Mouse (Mus musculus) olfactory bulb, adult 2 months (tissue): ENCODE results near the gene Fgf23. TPM values are rescaled to one million over a fixed set of nuclear protein-coding genes. Genes with fewer than 3 reads are reported as not detected.

Experiments used
- H3K27ac ChIP-seq: fragments of 200-500 bp; 2 replicates; pipeline ENCODE4 v1.5.1; 2012; ENCODE audit warnings: low read depth, low read length; ENCODE audit not compliant: insufficient read depth
- H3K4me1 ChIP-seq: fragments of 200-500 bp; 2 replicates; pipeline ENCODE4 v1.6.1; 2012; ENCODE audit warnings: low read length; ENCODE audit not compliant: control insufficient read depth, insufficient read depth
- H3K4me3 ChIP-seq: fragments of 200-500 bp; 2 replicates; pipeline ENCODE4 v1.5.1; 2012; ENCODE audit warnings: mild to moderate bottlenecking, low read depth, low read length, moderate library complexity; ENCODE audit not compliant: insufficient read depth
- CTCF ChIP-seq: fragments of 200-500 bp; IDR thresholded peaks from 2 replicates; pipeline ENCODE4 v1.5.1; 2012; ENCODE audit warnings: low read depth, mild to moderate bottlenecking, low read length, moderate library complexity; ENCODE audit not compliant: insufficient read depth
- POLR2A ChIP-seq: fragments of 200-500 bp; IDR thresholded peaks from 2 replicates; pipeline ENCODE4 v1.6.1; 2012; ENCODE audit warnings: mild to moderate bottlenecking, low read depth, low read length, moderate library complexity; ENCODE audit not compliant: insufficient read depth
- WGBS: fragments of 180-500 bp; shearing (Covaris S2); methylation state at CpG from one replicate; pipeline ENCODE4 v1.1.7; 2018; 5-methylcytosine and 5-hydroxymethylcytosine counted together
- polyA plus RNA-seq: library from polyadenylated mRNA; stranded (reverse); fragments of >200 nt; gene quantifications from 2 replicates; pipeline ENCODE4 v1.2.4, GENCODE M21; 2012; ENCODE audit warnings: low replicate concordance; ENCODE audit not compliant: missing spikeins, insufficient read depth, insufficient read length

Gene Fgf23
- not detected in 2 replicates for polyA plus RNA-seq

DNA sequence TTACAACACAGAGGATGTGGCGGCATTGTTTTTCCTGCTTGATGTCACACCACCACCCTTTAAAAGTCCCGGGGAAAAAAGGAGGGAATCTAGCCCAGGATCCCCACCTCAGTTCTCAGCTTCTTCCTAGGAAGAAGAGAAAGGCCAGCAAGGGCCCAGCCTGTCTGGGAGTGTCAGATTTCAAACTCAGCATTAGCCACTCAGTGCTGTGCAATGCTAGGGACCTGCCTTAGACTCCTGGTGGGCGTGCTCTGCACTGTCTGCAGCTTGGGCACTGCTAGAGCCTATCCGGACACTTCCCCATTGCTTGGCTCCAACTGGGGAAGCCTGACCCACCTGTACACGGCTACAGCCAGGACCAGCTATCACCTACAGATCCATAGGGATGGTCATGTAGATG, at the start of gene Fgf23:
Gene Fgf23 (plus strand): TSS at position 86 of the 400 bp plus-strand sequence.
- WGBS: 23% methylated on average over 5 of the region's 5 CpGs
- no peak within 1 kb of the TSS for H3K27ac ChIP-seq
- H3K4me3 ChIP-seq: no peak within 1 kb of the TSS
- H3K4me1 ChIP-seq: no peaks in the 10 kb centered on the region
- TF ChIP-seq POLR2A (no peak), CTCF (no peak)

DNA sequence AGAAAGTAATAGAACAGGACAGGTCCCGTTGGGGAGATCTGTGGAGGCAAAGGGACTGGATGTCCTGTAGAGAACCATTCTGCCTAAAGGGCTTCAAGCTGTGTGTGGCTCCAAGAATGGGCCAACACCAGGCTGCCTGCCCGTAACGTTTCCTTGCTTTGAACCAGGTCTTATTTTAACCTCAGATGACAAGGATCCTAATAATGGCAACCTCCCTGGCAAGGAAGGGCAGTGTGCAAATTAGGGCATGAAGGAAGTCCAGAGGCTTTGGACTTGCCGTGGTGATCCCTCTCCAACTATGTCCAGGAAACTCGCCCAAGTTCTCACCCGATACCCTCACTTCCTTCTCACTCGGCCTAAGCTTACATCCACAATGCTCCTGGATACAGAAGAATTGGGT, 47.9 kb upstream of the Fgf23 start:
- TF ChIP-seq POLR2A (no peak), CTCF (no peak)
- Histone ChIP-seq H3K4me3 (no peak overlapping the region), H3K4me1 (no peaks in the 10 kb centered on the region), H3K27ac (no peak overlapping the region)
- WGBS: 67% methylated on average over 7 of the region's 7 CpGs

DNA sequence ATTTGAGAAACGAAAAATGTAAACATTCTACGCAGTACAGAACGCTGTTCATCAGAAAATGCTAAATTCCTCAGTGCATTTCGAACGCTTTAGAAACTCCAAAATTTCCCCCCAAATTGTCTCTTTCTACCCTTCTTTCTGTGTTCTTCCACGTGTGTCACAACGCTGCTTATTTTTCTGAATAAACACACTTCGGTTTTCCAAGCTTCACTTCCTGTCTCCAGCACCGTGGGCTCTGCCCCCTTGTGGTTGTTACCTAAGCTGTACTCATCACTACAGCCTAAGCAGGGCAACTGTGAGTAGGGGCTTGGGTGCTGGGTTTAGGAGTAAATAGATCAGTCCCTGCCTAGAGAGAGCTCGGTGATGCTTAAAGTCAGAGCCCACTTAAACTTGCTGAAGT, 37.9 kb upstream of the Fgf23 start:
- whole genome bisulfite sequencing: 36% methylated on average over 10 of the region's 10 CpGs
- H3K4me3 ChIP-seq: no peak overlapping the region
- TF ChIP-seq CTCF (no peak), POLR2A (no peak)

DNA sequence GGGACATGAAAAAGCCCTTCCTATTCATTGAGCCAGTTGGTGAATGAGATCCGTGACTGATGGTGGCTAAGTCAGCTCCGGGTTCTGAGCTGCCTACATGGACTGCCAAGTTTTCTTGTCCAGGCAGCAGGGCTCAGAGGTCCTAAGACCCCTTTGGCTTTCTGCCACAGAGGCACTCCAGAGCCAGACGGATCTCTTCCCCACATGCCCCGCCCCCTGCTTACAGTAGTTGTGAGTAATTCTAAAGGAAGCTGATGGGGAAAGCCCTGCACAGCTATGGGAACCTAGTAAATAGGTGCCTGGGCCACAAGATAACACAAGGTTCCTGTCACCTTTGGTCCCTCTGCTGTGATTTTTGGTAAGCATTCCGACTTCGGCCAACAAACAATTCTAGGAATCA, 27.8 kb upstream of the Fgf23 start:
- TF ChIP-seq CTCF: no peak
- no peak for TF ChIP-seq POLR2A
- 32% methylated on average over 6 of the region's 6 CpGs for WGBS
- no peak overlapping the region for H3K4me3 ChIP-seq
- H3K4me1 ChIP-seq: no peaks in the 10 kb centered on the region
- no peak overlapping the region for H3K27ac ChIP-seq

More for the DNA sequence above, 37.9 kb upstream of the Fgf23 start:
- no peaks in the 10 kb centered on the region for H3K4me1 ChIP-seq
- H3K27ac ChIP-seq: no peak overlapping the region

DNA sequence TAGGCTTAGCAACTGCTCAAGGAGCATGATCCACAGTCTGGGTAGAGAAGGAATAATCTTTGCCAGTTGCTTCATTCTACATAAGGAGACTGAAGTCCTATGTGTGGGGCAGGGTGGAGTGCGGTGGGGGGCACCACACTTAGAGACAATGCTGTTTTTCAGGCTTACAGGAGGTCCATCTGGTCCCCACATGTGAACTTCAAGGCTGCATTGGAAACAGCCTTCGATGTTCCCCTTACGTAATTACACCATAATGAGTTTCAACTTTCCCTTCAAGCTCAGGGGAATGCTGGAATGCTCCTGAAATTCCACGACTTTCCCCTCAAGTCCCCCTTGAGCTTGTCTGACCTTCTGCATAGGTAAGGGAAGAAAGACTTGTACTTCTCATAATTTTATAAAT, 21.9 kb upstream of the Fgf23 start:
- TF ChIP-seq CTCF (no peak), POLR2A (no peak)
- no peak overlapping the region for H3K27ac ChIP-seq
- H3K4me3 ChIP-seq: no peak overlapping the region
- H3K4me1 ChIP-seq: no peaks in the 10 kb centered on the region
- WGBS: 79% methylated on average over 4 of the region's 4 CpGs

DNA sequence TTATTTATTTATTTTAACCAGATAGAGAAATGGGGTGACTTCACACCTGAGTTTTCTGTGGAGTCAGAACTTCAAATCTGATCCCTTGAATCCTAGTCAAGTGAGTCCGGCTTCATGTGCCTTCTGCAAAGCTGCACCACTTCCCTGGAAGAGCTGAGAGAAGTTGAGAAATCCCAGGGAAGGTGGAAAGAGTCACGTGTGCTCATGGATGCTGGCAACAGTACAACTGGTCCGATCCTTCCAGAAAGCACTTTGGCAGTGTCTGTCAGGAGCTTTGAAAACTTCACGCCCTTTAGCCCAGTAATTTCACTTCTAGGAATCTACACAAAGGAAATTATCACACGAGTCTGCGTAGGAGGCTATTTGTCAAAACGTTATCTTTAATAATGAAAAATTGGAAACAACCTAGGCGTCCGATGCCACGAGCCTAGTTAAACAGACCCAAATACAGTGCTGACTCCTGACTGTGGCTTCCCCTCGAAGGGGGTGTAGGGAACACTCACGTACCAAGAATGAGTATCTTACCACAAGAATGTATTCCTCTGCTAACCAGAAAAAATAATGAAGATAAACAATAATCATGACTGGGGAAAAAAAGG, 15.6 kb upstream of the Fgf23 start:
- 39% methylated on average over 12 of the region's 12 CpGs for WGBS
- Histone ChIP-seq H3K27ac (no peak overlapping the region), H3K4me3 (no peak overlapping the region), H3K4me1 (no peaks in the 10 kb centered on the region)
- TF ChIP-seq POLR2A: no peak
- no peak for TF ChIP-seq CTCF

DNA sequence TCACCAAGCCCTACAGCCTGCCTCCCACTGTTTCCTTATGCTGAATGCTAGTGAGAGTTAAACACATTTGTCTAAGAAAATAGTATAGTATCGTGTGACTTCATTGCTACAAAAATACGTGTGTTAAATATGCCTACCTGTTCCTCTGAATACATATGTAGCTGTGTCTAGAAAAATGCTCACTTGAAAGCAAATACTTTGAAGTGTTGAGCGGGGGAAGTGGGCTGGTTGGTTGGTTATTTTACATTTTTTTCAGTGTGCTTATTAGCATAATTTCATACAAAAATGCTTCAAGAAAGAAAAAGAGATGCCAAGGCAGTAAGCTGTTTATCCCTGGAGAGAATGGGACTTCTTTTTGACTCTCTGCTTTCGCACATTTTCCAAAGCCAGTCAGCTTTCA, 12.7 kb upstream of the Fgf23 start:
- WGBS: 82% methylated on average over 4 of the region's 4 CpGs
- Histone ChIP-seq H3K27ac (no peak overlapping the region), H3K4me1 (peaks cover 5% of the 10 kb centered on the region; the same call in 1 of the 2 replicates), H3K4me3 (no peak overlapping the region)
- no peak for TF ChIP-seq CTCF
- TF ChIP-seq POLR2A: no peak

DNA sequence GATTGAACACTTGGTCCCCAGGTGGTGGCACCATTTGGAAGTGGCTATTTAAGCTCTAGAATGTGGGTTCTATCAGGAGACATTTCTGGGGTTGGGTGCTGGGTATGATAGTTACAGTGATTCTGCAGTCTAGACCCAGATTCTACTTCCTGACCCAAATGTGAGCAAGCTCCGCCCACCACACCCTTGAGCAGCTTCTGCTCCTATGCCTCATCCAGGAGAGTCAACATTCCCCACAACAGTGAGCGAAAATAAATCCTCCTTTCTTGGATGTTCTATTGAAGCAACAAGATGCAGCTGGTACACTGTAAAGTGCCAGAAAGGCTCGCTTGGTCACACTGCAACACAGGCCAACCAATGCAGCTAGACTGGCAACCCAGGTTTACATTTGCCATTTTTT, 8.8 kb upstream of the Fgf23 start:
- no peak overlapping the region for H3K27ac ChIP-seq
- peaks cover 5% of the 10 kb centered on the region; the same call in 1 of the 2 replicates for H3K4me1 ChIP-seq
- 89% methylated on average over 3 of the region's 3 CpGs for WGBS
- no peak overlapping the region for H3K4me3 ChIP-seq
- TF ChIP-seq POLR2A (no peak), CTCF (no peak)

DNA sequence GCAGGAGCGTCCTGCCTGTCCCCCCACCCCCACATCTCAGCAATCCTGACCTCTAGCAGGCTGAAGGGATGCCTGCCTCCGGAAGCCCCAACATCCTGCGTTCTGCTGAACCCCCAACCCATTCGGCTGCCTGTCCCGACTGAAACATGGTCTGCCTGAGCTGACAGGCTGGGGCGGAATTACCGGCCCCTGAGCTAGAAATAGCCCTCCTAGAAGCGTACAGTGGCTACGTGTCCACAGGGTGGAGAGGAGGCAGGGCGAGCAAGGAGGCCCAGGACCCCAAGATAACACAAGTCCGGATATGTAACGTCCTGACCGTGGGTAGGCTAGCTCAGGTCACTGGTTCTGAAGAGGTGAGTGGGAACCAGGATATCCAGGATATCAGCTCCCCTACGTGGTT, 7.9 kb upstream of the Fgf23 start:
- Histone ChIP-seq H3K4me3 (no peak overlapping the region), H3K4me1 (peaks cover 5% of the 10 kb centered on the region; the same call in 1 of the 2 replicates), H3K27ac (no peak overlapping the region)
- no peak for TF ChIP-seq POLR2A
- no peak for TF ChIP-seq CTCF
- 14% methylated on average over 14 of the region's 14 CpGs for WGBS
